Mouse (Mus musculus) stomach, postnatal 0 days (tissue): Measurements from ENCODE around the gene Trpc3. TPM values are rescaled to one million over a fixed set of nuclear protein-coding genes. Genes with fewer than 3 reads are reported as not detected.
"Not testable (repeated sequence)": the region's sequence is repeated elsewhere in the genome, so short reads cannot be mapped to it uniquely, and the experiment has no call there.

Source experiments
- ATAC-seq: fragments of 200-750 bp; cut with Nextera tagmentation; 2 replicates; pipeline ENCODE4 v1.8.0; 2017; ENCODE audit not compliant: low FRiP score, low TSS enrichment
- DNase-seq: peaks from one replicate; pipeline ENCODE4 v3.0.0-alpha.2; 2016; ENCODE audit warnings: low spot score
- H3K27ac ChIP-seq: fragments of 300-500 bp; sonication (generic); replicated peaks from 2 replicates; pipeline ENCODE4 v1.5.1; 2014; ENCODE audit warnings: mild to moderate bottlenecking, control low read depth
- H3K27me3 ChIP-seq: fragments of 300-500 bp; sonication (generic); 2 replicates; pipeline ENCODE4 v1.6.1; 2014; ENCODE audit warnings: low read length; ENCODE audit not compliant: control insufficient read depth, insufficient read depth
- H3K36me3 ChIP-seq: fragments of 300-500 bp; sonication (generic); 2 replicates; pipeline ENCODE4 v1.6.1; 2014; ENCODE audit warnings: low read length, mixed read lengths; ENCODE audit not compliant: control insufficient read depth, insufficient read depth
- H3K4me1 ChIP-seq: fragments of 300-500 bp; sonication (generic); replicated peaks from 2 replicates; pipeline ENCODE4 v1.6.1; 2014; ENCODE audit warnings: antibody characterized with exemption; ENCODE audit not compliant: control insufficient read depth, insufficient read depth
- H3K4me2 ChIP-seq: fragments of 300-500 bp; sonication (generic); replicated peaks from 2 replicates; pipeline ENCODE4 v1.6.1; 2014; ENCODE audit warnings: low read depth, mild to moderate bottlenecking, control low read depth, moderate library complexity
- H3K4me3 ChIP-seq: fragments of 300-500 bp; sonication (generic); 2 replicates; pipeline ENCODE4 v1.5.1; 2014; ENCODE audit warnings: low read depth, low read length, control low read depth
- H3K9ac ChIP-seq: fragments of 300-500 bp; sonication (generic); 2 replicates; pipeline ENCODE4 v1.6.1; 2014; ENCODE audit warnings: mild to moderate bottlenecking, low read length, control low read depth, mixed read lengths
- H3K9me3 ChIP-seq: fragments of 300-500 bp; sonication (generic); 2 replicates; pipeline ENCODE4 v1.6.1; 2016; ENCODE audit warnings: low read length; ENCODE audit not compliant: control insufficient read depth
- CTCF ChIP-seq: IDR thresholded peaks from 2 replicates; pipeline ENCODE4 v1.5.1; 2016; ENCODE audit warnings: antibody characterized with exemption, low read depth, mild to moderate bottlenecking, moderate library complexity
- EP300 ChIP-seq: optimal IDR thresholded peaks from 2 replicates; pipeline ENCODE3; 2016; ENCODE audit warnings: antibody characterized with exemption
- WGBS: fragments of 180-500 bp; shearing (Covaris S2); extraction: QIAGEN DNeasy Blood & Tissue Kit; methylation state at CpG from one replicate; pipeline ENCODE4 v1.1.7; 2014; 5-methylcytosine and 5-hydroxymethylcytosine counted together
- polyA plus RNA-seq: library from polyadenylated mRNA; unstranded; fragments of >200 nt; fragmentation: Nextera tagmentation; extraction: Ambion mirVana; gene quantifications from 2 replicates; pipeline ENCODE4 v1.2.1, GENCODE M21; 2015

The Trpc3 gene
- polyA plus RNA-seq, 1 experiment from 2014 or later, result 2.0 TPM

DNA sequence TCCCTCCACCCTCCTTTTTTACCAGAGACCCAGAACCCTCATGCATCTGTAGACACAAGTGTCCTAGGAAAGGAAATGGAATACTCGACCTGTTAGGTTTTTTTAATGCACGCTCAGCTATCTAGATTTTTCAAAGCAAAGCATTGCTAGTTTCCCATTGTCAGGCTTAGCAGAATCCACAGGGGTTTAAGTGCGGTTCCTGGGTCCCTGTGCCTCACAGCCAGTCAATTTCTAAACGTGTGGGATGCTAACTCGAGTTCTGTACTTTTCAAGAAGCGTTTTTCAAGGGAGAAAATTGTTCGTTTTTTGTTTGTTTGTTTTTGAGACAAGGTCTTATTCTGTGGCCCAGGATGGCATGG is 304 bp upstream of the Trpc3 start:
- no peak for TF ChIP-seq CTCF
- no peak for TF ChIP-seq EP300

DNA sequence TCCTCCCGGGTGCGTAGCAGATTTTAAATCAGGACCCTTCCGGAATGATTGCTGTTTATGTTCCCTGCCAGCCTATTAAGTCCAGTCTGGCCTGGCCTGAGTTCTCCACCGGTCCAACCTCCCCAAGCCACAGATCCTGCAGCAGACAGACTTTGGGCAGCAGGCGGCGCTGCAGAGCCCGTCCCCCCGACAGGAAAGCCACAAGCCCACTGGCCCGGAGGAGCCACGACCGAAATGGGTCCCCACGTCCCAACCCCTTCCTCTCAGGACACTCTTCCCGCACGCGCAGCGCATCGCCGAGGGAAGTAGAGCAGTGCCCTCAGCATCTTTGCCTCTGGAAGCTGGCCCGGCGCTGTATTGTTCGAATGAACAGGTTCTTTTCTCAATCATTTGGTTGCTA is 1.1 kb downstream of the Trpc3 start:
- DNase-seq (peak; percentile 71), ATAC-seq (peak; percentile 53; the same call in 1 of the 2 replicates)
- Histone ChIP-seq H3K27me3 (no peaks in the 10 kb centered on the region), H3K4me2 (peak overlapping the region; percentile 86), H3K9ac (peak overlapping the region; percentile 63; the same call in 1 of the 2 replicates), H3K9me3 (no peaks in the 10 kb centered on the region), H3K27ac (0 out of 2 replicates have a peak overlapping the region, but pooled peaks have one; percentile 30), H3K36me3 (no peaks in the 10 kb centered on the region), H3K4me1 (no peaks in the 10 kb centered on the region), H3K4me3 (peak overlapping the region; percentile 58)
- 2% methylated on average over 21 of the region's 21 CpGs for WGBS
- TF ChIP-seq EP300 (no peak), CTCF (peak; percentile 86)

More for the DNA sequence above, 304 bp upstream of the Trpc3 start:
- Histone ChIP-seq H3K27ac (no peak overlapping the region), H3K4me3 (peak overlapping the region; percentile 58), H3K27me3 (no peaks in the 10 kb centered on the region), H3K9me3 (no peaks in the 10 kb centered on the region), H3K4me2 (peak overlapping the region; percentile 86), H3K4me1 (no peaks in the 10 kb centered on the region), H3K9ac (no peak overlapping the region), H3K36me3 (no peaks in the 10 kb centered on the region)
- ATAC-seq (no peak), DNase-seq (no peak)
- 11% methylated on average over 7 of the region's 7 CpGs for WGBS

DNA sequence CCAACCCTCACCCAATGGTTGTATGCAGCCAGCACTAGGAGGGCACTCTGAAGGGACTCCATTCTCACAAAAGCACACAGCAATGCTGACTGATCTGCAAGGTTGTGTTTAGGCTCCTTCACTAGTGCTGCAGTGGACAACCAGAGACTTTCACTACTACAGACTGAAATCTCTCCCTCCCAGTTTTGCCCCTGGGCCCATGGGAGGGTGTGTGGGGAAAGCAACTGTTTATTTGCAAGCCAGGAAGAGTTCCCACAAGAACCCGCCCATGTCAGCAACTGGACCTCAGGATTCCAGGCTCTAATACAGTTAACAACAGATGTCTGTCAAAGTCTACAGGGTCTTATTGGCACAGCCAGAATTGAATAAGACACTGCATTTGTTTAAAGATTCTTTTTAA is 14.1 kb downstream of the Trpc3 start:
- 62% methylated on average over 1 of the region's 1 CpGs for WGBS
- no peak for ATAC-seq
- H3K27me3 ChIP-seq, result no peaks in the 10 kb centered on the region

DNA sequence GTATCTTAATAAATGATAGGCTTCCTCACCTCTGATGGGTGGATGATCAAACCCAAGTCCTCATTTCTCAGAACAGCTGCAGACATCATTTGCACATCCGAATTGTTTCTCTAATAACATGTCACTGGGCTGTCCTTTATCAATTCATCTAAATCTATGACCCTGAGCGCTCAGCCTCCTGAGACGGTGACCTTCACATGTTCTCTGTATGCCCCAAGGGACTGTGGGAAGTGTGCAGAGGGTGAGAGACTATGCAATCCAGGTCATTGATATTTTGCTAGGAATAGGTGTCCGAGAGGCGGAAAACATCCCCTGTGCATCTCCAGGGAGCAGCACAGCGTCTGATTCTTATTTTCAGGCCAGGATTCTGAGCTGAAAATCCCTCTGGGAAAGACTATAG is 22.2 kb downstream of the Trpc3 start:
- WGBS, result 83% methylated on average over 6 of the region's 6 CpGs
- Histone ChIP-seq H3K36me3 (no peaks in the 10 kb centered on the region), H3K4me2 (no peak overlapping the region), H3K27me3 (no peaks in the 10 kb centered on the region), H3K4me1 (no peaks in the 10 kb centered on the region), H3K9me3 (no peaks in the 10 kb centered on the region), H3K9ac (no peak overlapping the region), H3K4me3 (no peak overlapping the region), H3K27ac (no peak overlapping the region)
- DNase-seq (no peak), ATAC-seq (no peak)
- TF ChIP-seq CTCF (no peak), EP300 (no peak)

More for the DNA sequence above, 14.1 kb downstream of the Trpc3 start:
- H3K4me1 ChIP-seq, result no peaks in the 10 kb centered on the region
- no peak for DNase-seq
- H3K4me3 ChIP-seq, result no peak overlapping the region
- no peak overlapping the region for H3K4me2 ChIP-seq
- no peaks in the 10 kb centered on the region for H3K9me3 ChIP-seq
- TF ChIP-seq EP300 (no peak), CTCF (no peak)
- H3K27ac ChIP-seq, result no peak overlapping the region
- H3K9ac ChIP-seq, result no peak overlapping the region
- H3K36me3 ChIP-seq, result no peaks in the 10 kb centered on the region

DNA sequence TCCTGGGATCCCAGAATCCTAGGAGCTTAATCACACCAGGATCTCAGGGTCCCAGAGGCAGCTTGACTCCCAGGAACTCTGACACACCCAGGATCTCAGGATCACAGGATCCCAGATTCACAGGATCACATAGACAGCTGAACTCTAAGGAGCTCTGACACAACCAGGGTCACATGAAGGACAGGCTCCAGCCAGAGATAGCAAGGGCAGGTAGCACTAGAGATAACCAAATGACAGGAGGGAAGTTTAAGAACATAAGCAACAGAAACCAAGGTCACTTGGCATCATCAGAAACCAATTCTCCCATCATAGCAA is 44.8 kb downstream of the Trpc3 start:
- not testable (repeated sequence) for ATAC-seq, DNase-seq, H3K9ac ChIP-seq, H3K4me3 ChIP-seq, H3K27me3 ChIP-seq, H3K9me3 ChIP-seq, H3K27ac ChIP-seq, H3K4me2 ChIP-seq, H3K36me3 ChIP-seq, H3K4me1 ChIP-seq

DNA sequence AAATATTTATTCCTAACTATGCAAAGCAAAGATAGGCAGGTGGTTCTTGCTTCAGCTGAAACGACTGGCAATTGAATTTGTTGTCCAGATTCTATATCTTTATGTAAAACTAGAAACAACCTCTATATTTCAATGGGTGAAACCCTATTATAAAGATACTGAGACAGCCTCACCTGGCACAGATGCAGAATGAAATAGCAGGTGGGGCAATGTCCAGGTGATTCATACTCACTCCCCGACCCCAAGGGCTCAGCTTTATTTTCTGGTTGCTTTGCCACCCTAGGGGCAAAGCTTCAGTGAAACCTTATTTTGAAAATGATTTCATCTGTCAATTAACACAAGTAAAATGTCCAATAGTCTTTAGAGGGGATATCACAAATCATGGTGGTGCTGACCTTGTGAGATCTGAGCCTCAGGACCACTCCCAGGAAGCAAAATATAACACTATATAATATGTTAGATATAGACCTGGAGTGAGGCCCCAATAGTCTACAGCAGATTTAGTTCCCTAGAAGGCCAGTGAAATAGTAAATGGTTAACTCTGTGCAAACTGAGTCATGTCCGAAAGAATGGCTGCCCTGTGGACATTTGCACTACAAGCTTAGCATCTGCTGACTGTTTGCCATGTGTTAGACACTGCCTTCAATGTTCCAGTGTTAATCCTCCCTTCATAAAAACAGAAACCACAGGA is 45.3 kb downstream of the Trpc3 start:
- no peaks in the 10 kb centered on the region for H3K9me3 ChIP-seq
- H3K4me1 ChIP-seq, result no peaks in the 10 kb centered on the region
- ATAC-seq (no peak), DNase-seq (no peak)
- H3K9ac ChIP-seq, result no peak overlapping the region
- H3K4me2 ChIP-seq, result no peak overlapping the region
- no peaks in the 10 kb centered on the region for H3K36me3 ChIP-seq
- TF ChIP-seq CTCF (no peak), EP300 (no peak)
- H3K27ac ChIP-seq, result no peak overlapping the region
- no peak overlapping the region for H3K4me3 ChIP-seq
- no peaks in the 10 kb centered on the region for H3K27me3 ChIP-seq
- 46% methylated on average over 3 of the region's 3 CpGs for WGBS
